Mouse (Mus musculus) liver, embryonic 13.5 days (tissue): ENCODE results near the gene H2-Oa. TPM values are rescaled to one million over a fixed set of nuclear protein-coding genes. Genes with fewer than 3 reads are reported as not detected.
A peak's percentile ranks its signal among the peaks of the same experiment; 100 is the strongest.

ENCODE experiments used
- ATAC-seq: fragments of 200-750 bp; cut with Nextera tagmentation; 2 replicates; pipeline ENCODE4 v1.8.0; 2017; ENCODE audit warnings: low read depth, mild to moderate bottlenecking, moderate number of reproducible peaks, moderate library complexity
- DNase-seq: peaks from one replicate; pipeline ENCODE4 v3.0.0; 2022
- H3K27ac ChIP-seq: fragments of 300-500 bp; sonication (generic); 2 replicates; pipeline ENCODE4 v1.5.1; 2015; ENCODE audit warnings: moderate library complexity, mild to moderate bottlenecking, inconsistent platforms
- H3K27me3 ChIP-seq: fragments of 300-500 bp; sonication (generic); 2 replicates; pipeline ENCODE4 v1.6.1; 2015; ENCODE audit warnings: mild to moderate bottlenecking, inconsistent platforms
- H3K36me3 ChIP-seq: fragments of 300-500 bp; sonication (generic); 2 replicates; pipeline ENCODE4 v1.6.1; 2015; ENCODE audit warnings: mild to moderate bottlenecking, inconsistent platforms
- H3K4me1 ChIP-seq: fragments of 300-500 bp; sonication (generic); replicated peaks from 2 replicates; pipeline ENCODE4 v1.6.1; 2015; ENCODE audit warnings: inconsistent platforms
- H3K4me2 ChIP-seq: fragments of 300-500 bp; sonication (generic); 2 replicates; pipeline ENCODE4 v1.6.1; 2015; ENCODE audit warnings: inconsistent platforms, mild to moderate bottlenecking, moderate library complexity
- H3K4me3 ChIP-seq: fragments of 300-500 bp; sonication (generic); replicated peaks from 2 replicates; pipeline ENCODE4 v1.5.1; 2015; ENCODE audit warnings: mild to moderate bottlenecking, inconsistent platforms
- H3K9ac ChIP-seq: fragments of 300-500 bp; sonication (generic); 2 replicates; pipeline ENCODE4 v1.6.1; 2015; ENCODE audit warnings: mild to moderate bottlenecking, inconsistent platforms
- H3K9me3 ChIP-seq: fragments of 300-500 bp; sonication (generic); replicated peaks from 2 replicates; pipeline ENCODE4 v1.6.1; 2016; ENCODE audit warnings: inconsistent platforms
- WGBS: fragments of 180-500 bp; shearing (Covaris S2); methylation state at CpG from one replicate; pipeline ENCODE4 v1.1.7; 2015; ENCODE audit not compliant: insufficient replicate concordance; 5-methylcytosine and 5-hydroxymethylcytosine counted together
- polyA plus RNA-seq: library from polyadenylated mRNA; unstranded; fragments of >200 nt; fragmentation: Nextera tagmentation; extraction: Ambion mirVana; gene quantifications from 2 replicates; pipeline ENCODE4 v1.2.1, GENCODE M21; 2015

The H2-Oa gene
- polyA plus RNA-seq, 1 experiment from 2014 or later: 0.41 TPM

- no peaks in the 10 kb centered on the region for H3K9me3 ChIP-seq
- H3K4me2 ChIP-seq: no peak overlapping the region
- 21% methylated on average over 8 of the region's 8 CpGs for WGBS
- no peaks in the 10 kb centered on the region for H3K36me3 ChIP-seq
- H3K4me1 ChIP-seq: no peaks in the 10 kb centered on the region
- H3K27ac ChIP-seq: no peak overlapping the region
- H3K4me3 ChIP-seq: no peak overlapping the region
- H3K27me3 ChIP-seq: peaks cover 4% of the 10 kb centered on the region; the same call in 1 of the 2 replicates
- no peak for DNase-seq
- no peak for ATAC-seq
- no peak overlapping the region for H3K9ac ChIP-seq
Measured at GRCm38 (mm10) chr17:34083104-34083503, 9.0 kb upstream of the H2-Oa start.

GRCm38 (mm10) chr17:34087386-34087785 lies 4.8 kb upstream of the H2-Oa start:
- no peak for ATAC-seq
- 55% methylated on average over 2 of the region's 2 CpGs for WGBS

GRCm38 (mm10) chr17:34088124-34088523 lies 4.0 kb upstream of the H2-Oa start:
- WGBS: 58% methylated on average over 11 of the region's 11 CpGs
- ATAC-seq (no peak), DNase-seq (no peak)
- no peak overlapping the region for H3K9ac ChIP-seq
- H3K27me3 ChIP-seq: no peaks in the 10 kb centered on the region
- peaks cover 1% of the 10 kb centered on the region; the same call in 1 of the 2 replicates for H3K4me1 ChIP-seq
- H3K36me3 ChIP-seq: no peaks in the 10 kb centered on the region
- H3K9me3 ChIP-seq: no peaks in the 10 kb centered on the region
- H3K4me2 ChIP-seq: no peak overlapping the region
- no peak overlapping the region for H3K4me3 ChIP-seq
- H3K27ac ChIP-seq: no peak overlapping the region

More at GRCm38 (mm10) chr17:34087386-34087785, 4.8 kb upstream of the H2-Oa start:
- Histone ChIP-seq H3K4me2 (no peak overlapping the region), H3K4me3 (no peak overlapping the region), H3K27me3 (peaks cover 4% of the 10 kb centered on the region; the same call in 1 of the 2 replicates), H3K4me1 (no peaks in the 10 kb centered on the region), H3K36me3 (no peaks in the 10 kb centered on the region), H3K9me3 (no peaks in the 10 kb centered on the region), H3K9ac (no peak overlapping the region), H3K27ac (no peak overlapping the region)
- no peak for DNase-seq

- Histone ChIP-seq H3K4me3 (no peak overlapping the region), H3K9ac (no peak overlapping the region), H3K4me1 (peaks cover 7% of the 10 kb centered on the region; the same call in 1 of the 2 replicates), H3K27ac (no peak overlapping the region), H3K27me3 (peaks cover 6% of the 10 kb centered on the region), H3K9me3 (no peaks in the 10 kb centered on the region), H3K4me2 (no peak overlapping the region), H3K36me3 (no peaks in the 10 kb centered on the region)
- whole genome bisulfite sequencing: 42% methylated on average over 7 of the region's 7 CpGs
- ATAC-seq (no peak), DNase-seq (no peak)
Measured at GRCm38 (mm10) chr17:34090923-34091322, 1.2 kb upstream of the H2-Oa start.

GRCm38 (mm10) chr17:34093199-34093874 lies 1.2 kb downstream of the H2-Oa start:
- H3K4me1 ChIP-seq: peaks cover 7% of the 10 kb centered on the region; the same call in 1 of the 2 replicates
- no peaks in the 10 kb centered on the region for H3K9me3 ChIP-seq
- H3K27ac ChIP-seq: no peak overlapping the region
- ATAC-seq (no peak), DNase-seq (no peak)
- no peak overlapping the region for H3K9ac ChIP-seq
- no peaks in the 10 kb centered on the region for H3K36me3 ChIP-seq
- H3K27me3 ChIP-seq: peaks cover 6% of the 10 kb centered on the region
- no peak overlapping the region for H3K4me3 ChIP-seq
- 29% methylated on average over 7 of the region's 7 CpGs for WGBS
- no peak overlapping the region for H3K4me2 ChIP-seq

GRCm38 (mm10) chr17:34094283-34095035 lies 2.3 kb downstream of the H2-Oa start:
- no peak overlapping the region for H3K4me3 ChIP-seq
- WGBS: 63% methylated on average over 27 of the region's 27 CpGs
- ATAC-seq: no peak
- H3K9me3 ChIP-seq: no peaks in the 10 kb centered on the region
- H3K36me3 ChIP-seq: no peaks in the 10 kb centered on the region
- H3K27ac ChIP-seq: no peak overlapping the region
- peaks cover 6% of the 10 kb centered on the region for H3K27me3 ChIP-seq
- no peak overlapping the region for H3K9ac ChIP-seq
- no peak overlapping the region for H3K4me2 ChIP-seq
- no peak for DNase-seq
- peaks cover 12% of the 10 kb centered on the region for H3K4me1 ChIP-seq

GRCm38 (mm10) chr17:34096497-34097010 lies 4.4 kb downstream of the H2-Oa start:
- Histone ChIP-seq H3K4me1 (peaks cover 13% of the 10 kb centered on the region), H3K4me2 (no peak overlapping the region), H3K36me3 (no peaks in the 10 kb centered on the region), H3K9ac (no peak overlapping the region), H3K9me3 (no peaks in the 10 kb centered on the region), H3K27me3 (peaks cover 10% of the 10 kb centered on the region), H3K4me3 (no peak overlapping the region), H3K27ac (no peak overlapping the region)
- no peak for ATAC-seq
- no peak for DNase-seq
- WGBS: 35% methylated on average over 3 of the region's 3 CpGs

- peaks cover 10% of the 10 kb centered on the region for H3K27me3 ChIP-seq
- no peak overlapping the region for H3K4me3 ChIP-seq
- no peak overlapping the region for H3K4me2 ChIP-seq
- H3K9ac ChIP-seq: no peak overlapping the region
- ATAC-seq (no peak), DNase-seq (no peak)
- no peaks in the 10 kb centered on the region for H3K9me3 ChIP-seq
- H3K4me1 ChIP-seq: peaks cover 16% of the 10 kb centered on the region
- H3K36me3 ChIP-seq: no peaks in the 10 kb centered on the region
- WGBS: 31% methylated on average over 5 of the region's 5 CpGs
- H3K27ac ChIP-seq: no peak overlapping the region
Measured at GRCm38 (mm10) chr17:34097272-34097671, 5.1 kb downstream of the H2-Oa start.

- H3K27ac ChIP-seq: no peak overlapping the region
- H3K27me3 ChIP-seq: peaks cover 10% of the 10 kb centered on the region
- H3K4me1 ChIP-seq: peaks cover 9% of the 10 kb centered on the region
- H3K36me3 ChIP-seq: no peaks in the 10 kb centered on the region
- no peaks in the 10 kb centered on the region for H3K9me3 ChIP-seq
- no peak overlapping the region for H3K4me3 ChIP-seq
- no peak overlapping the region for H3K9ac ChIP-seq
- H3K4me2 ChIP-seq: no peak overlapping the region
- DNase-seq: no peak
- WGBS: 35% methylated on average over 10 of the region's 10 CpGs
- ATAC-seq: no peak
Measured at GRCm38 (mm10) chr17:34098709-34099479, 6.8 kb downstream of the H2-Oa start.

GRCm38 (mm10) chr17:34099531-34099930 lies 7.4 kb downstream of the H2-Oa start:
- 64% methylated on average over 5 of the region's 5 CpGs for WGBS
- Histone ChIP-seq H3K36me3 (no peaks in the 10 kb centered on the region), H3K27ac (no peak overlapping the region), H3K27me3 (peaks cover 7% of the 10 kb centered on the region; the same call in 1 of the 2 replicates), H3K4me1 (peaks cover 9% of the 10 kb centered on the region), H3K4me3 (no peak overlapping the region), H3K4me2 (no peak overlapping the region), H3K9me3 (no peaks in the 10 kb centered on the region), H3K9ac (no peak overlapping the region)
- DNase-seq: no peak
- no peak for ATAC-seq

GRCm38 (mm10) chr17:34101185-34101584 lies 9.0 kb downstream of the H2-Oa start:
- ATAC-seq: peak; percentile 12; the same call in 1 of the 2 replicates

More at GRCm38 (mm10) chr17:34101185-34101584, 9.0 kb downstream of the H2-Oa start:
- H3K27ac ChIP-seq: no peak overlapping the region
- H3K9ac ChIP-seq: no peak overlapping the region
- no peaks in the 10 kb centered on the region for H3K36me3 ChIP-seq
- no peak overlapping the region for H3K4me3 ChIP-seq
- 20% methylated on average over 5 of the region's 5 CpGs for WGBS
- H3K27me3 ChIP-seq: peaks cover 5% of the 10 kb centered on the region; the same call in 1 of the 2 replicates
- H3K4me2 ChIP-seq: no peak overlapping the region
- peaks cover 9% of the 10 kb centered on the region for H3K4me1 ChIP-seq
- DNase-seq: no peak
- no peaks in the 10 kb centered on the region for H3K9me3 ChIP-seq
